Mouse (Mus musculus): ENCODE results near the gene Pappa.

The Pappa gene

GRCm38 (mm10) chr4:65123741-65124224, at the start of gene Pappa:
Gene Pappa (plus strand): TSS chr4:65124174.
- peak; percentile 62 for DNase-seq (ENCODE audit: low spot score)

GRCm38 (mm10) chr4:65077906-65078615, 45.9 kb upstream of the Pappa start:
- DNase-seq (ENCODE audit: low spot score) = no peak

- no peak for DNase-seq (ENCODE audit: low spot score)
Observed at GRCm38 (mm10) chr4:65086864-65087263, 37.1 kb upstream of the Pappa start.

GRCm38 (mm10) chr4:65087592-65087991, 36.4 kb upstream of the Pappa start:
- DNase-seq (ENCODE audit: low spot score) = no peak

- peak; percentile 39 for DNase-seq (ENCODE audit: low spot score)
Observed at GRCm38 (mm10) chr4:65092191-65092590, 31.8 kb upstream of the Pappa start.

GRCm38 (mm10) chr4:65120329-65120728, 3.6 kb upstream of the Pappa start:
- no peak for DNase-seq (ENCODE audit: low spot score)

- peak; percentile 67 for DNase-seq (ENCODE audit: low spot score)
Observed at GRCm38 (mm10) chr4:65122841-65123240, 1.1 kb upstream of the Pappa start.

GRCm38 (mm10) chr4:65124369-65125151, 586 bp downstream of the Pappa start:
- peak; percentile 40 for DNase-seq (ENCODE audit: low spot score)

GRCm38 (mm10) chr4:65125341-65126332, 1.7 kb downstream of the Pappa start:
- peak; percentile 81 for DNase-seq (ENCODE audit: low spot score)

GRCm38 (mm10) chr4:65126451-65127290, 2.7 kb downstream of the Pappa start:
- DNase-seq (ENCODE audit: low spot score) = peak; percentile 57

GRCm38 (mm10) chr4:65127291-65127590, 3.3 kb downstream of the Pappa start:
- DNase-seq (ENCODE audit: low spot score) = peak; percentile 44

- DNase-seq (ENCODE audit: low spot score) = no peak
Observed at GRCm38 (mm10) chr4:65132657-65133056, 8.7 kb downstream of the Pappa start.

- no peak for DNase-seq (ENCODE audit: low spot score)
Observed at GRCm38 (mm10) chr4:65134358-65134757, 10.4 kb downstream of the Pappa start.

- DNase-seq (ENCODE audit: low spot score) = no peak
Observed at GRCm38 (mm10) chr4:65135109-65135508, 11.1 kb downstream of the Pappa start.

- no peak for DNase-seq (ENCODE audit: low spot score)
Observed at GRCm38 (mm10) chr4:65136541-65136940, 12.6 kb downstream of the Pappa start.

GRCm38 (mm10) chr4:65146936-65147335, 23.0 kb downstream of the Pappa start:
- DNase-seq (ENCODE audit: low spot score) = no peak

GRCm38 (mm10) chr4:65153601-65154000, 29.6 kb downstream of the Pappa start:
- no peak for DNase-seq (ENCODE audit: low spot score)

GRCm38 (mm10) chr4:65156231-65156630, 32.3 kb downstream of the Pappa start:
- no peak for DNase-seq (ENCODE audit: low spot score)

GRCm38 (mm10) chr4:65158651-65159050, 34.7 kb downstream of the Pappa start:
- no peak for DNase-seq (ENCODE audit: low spot score)

GRCm38 (mm10) chr4:65159481-65159880, 35.5 kb downstream of the Pappa start:
- peak; percentile 5 for DNase-seq (ENCODE audit: low spot score)

GRCm38 (mm10) chr4:65163698-65164097, 39.7 kb downstream of the Pappa start:
- no peak for DNase-seq (ENCODE audit: low spot score)
